Mouse (Mus musculus) testis, adult 2 months (tissue): ENCODE measurements around the gene Pcbp1. TPM values are rescaled to one million over a fixed set of nuclear protein-coding genes. Genes with fewer than 3 reads are reported as not detected.
A peak's percentile ranks its signal among the peaks of the same experiment; 100 is the strongest.

Source experiments
- H3K27ac ChIP-seq: fragments of 200-500 bp; 2 replicates; pipeline ENCODE4 v1.5.1; 2012; ENCODE audit warnings: low read depth, low read length; ENCODE audit not compliant: control insufficient read depth, insufficient read depth
- H3K27me3 ChIP-seq: fragments of 200-500 bp; 2 replicates; pipeline ENCODE4 v1.6.1; 2012; ENCODE audit warnings: mild to moderate bottlenecking, low read length, moderate library complexity; ENCODE audit not compliant: control insufficient read depth, insufficient read depth
- H3K36me3 ChIP-seq: fragments of 200-500 bp; 2 replicates; pipeline ENCODE4 v1.6.1; 2012; ENCODE audit warnings: mild to moderate bottlenecking, low read length; ENCODE audit not compliant: control insufficient read depth, insufficient read depth
- H3K4me1 ChIP-seq: fragments of 200-500 bp; 2 replicates; pipeline ENCODE4 v1.6.1; 2012; ENCODE audit warnings: low read length; ENCODE audit not compliant: control insufficient read depth, insufficient read depth
- H3K4me3 ChIP-seq: fragments of 200-500 bp; 2 replicates; pipeline ENCODE4 v1.5.1; 2012; ENCODE audit warnings: low read depth, mild to moderate bottlenecking, low read length, moderate library complexity, mixed read lengths; ENCODE audit not compliant: control insufficient read depth
- CTCF ChIP-seq: fragments of 200-500 bp; IDR thresholded peaks from 2 replicates; pipeline ENCODE4 v1.5.1; 2012; ENCODE audit warnings: low read depth, mild to moderate bottlenecking, inconsistent platforms, low read length, moderate library complexity; ENCODE audit not compliant: control insufficient read depth, insufficient read depth, insufficient replicate concordance
- POLR2A ChIP-seq: fragments of 200-500 bp; IDR thresholded peaks from 2 replicates; pipeline ENCODE4 v1.6.1; 2012; ENCODE audit warnings: low read depth, mild to moderate bottlenecking, inconsistent platforms, low read length, moderate library complexity; ENCODE audit not compliant: control insufficient read depth
- polyA plus RNA-seq: library from polyadenylated mRNA; depleted of rRNA; stranded (reverse); fragments of >200 nt; gene quantifications from 2 replicates; pipeline ENCODE4 v1.2.3, GENCODE M21; 2012

Pcbp1 gene
- polyA plus RNA-seq, 1 experiment, result 91.6 TPM

GRCm38 (mm10) chr6:86523242-86523754 lies 2.8 kb downstream of the Pcbp1 start:
- no peak overlapping the region for H3K27ac ChIP-seq
- H3K27me3 ChIP-seq, result no peaks in the 10 kb centered on the region
- H3K36me3 ChIP-seq, result peaks cover 4% of the 10 kb centered on the region
- TF ChIP-seq POLR2A, result no peak
- TF ChIP-seq CTCF, result no peak
- H3K4me1 ChIP-seq, result peaks cover 10% of the 10 kb centered on the region
- peak overlapping the region; percentile 83; the same call in 1 of the 2 replicates for H3K4me3 ChIP-seq

GRCm38 (mm10) chr6:86522001-86522911 lies 3.9 kb downstream of the Pcbp1 start:
- H3K4me3 ChIP-seq, result no peak overlapping the region; the same call in 1 of the 2 replicates
- no peak overlapping the region for H3K27ac ChIP-seq
- no peak for TF ChIP-seq CTCF
- no peak for TF ChIP-seq POLR2A
- H3K36me3 ChIP-seq, result peaks cover 4% of the 10 kb centered on the region
- no peaks in the 10 kb centered on the region for H3K27me3 ChIP-seq
- H3K4me1 ChIP-seq, result peaks cover 10% of the 10 kb centered on the region

GRCm38 (mm10) chr6:86519767-86520345 lies 6.3 kb downstream of the Pcbp1 start:
- Histone ChIP-seq H3K4me3 (no peak overlapping the region), H3K36me3 (no peaks in the 10 kb centered on the region), H3K27me3 (no peaks in the 10 kb centered on the region), H3K27ac (no peak overlapping the region), H3K4me1 (peaks cover 8% of the 10 kb centered on the region)
- TF ChIP-seq POLR2A (no peak), CTCF (no peak)

- Histone ChIP-seq H3K27me3 (no peaks in the 10 kb centered on the region), H3K27ac (peak overlapping the region; percentile 86), H3K36me3 (no peaks in the 10 kb centered on the region), H3K4me3 (peak overlapping the region; percentile 43), H3K4me1 (peaks cover 2% of the 10 kb centered on the region; the same call in 1 of the 2 replicates)
- TF ChIP-seq POLR2A (peak; percentile 33; the same call in 1 of the 2 replicates), CTCF (no peak)
These were observed 10.1 kb downstream of the Pcbp1 start for GRCm38 (mm10) chr6:86516021-86516420.

- no peak overlapping the region for H3K4me3 ChIP-seq
- TF ChIP-seq POLR2A (no peak), CTCF (no peak)
- no peak overlapping the region for H3K27ac ChIP-seq
- H3K27me3 ChIP-seq, result no peaks in the 10 kb centered on the region
- H3K4me1 ChIP-seq, result peaks cover 2% of the 10 kb centered on the region; the same call in 1 of the 2 replicates
- H3K36me3 ChIP-seq, result no peaks in the 10 kb centered on the region
These were observed 12.8 kb downstream of the Pcbp1 start for GRCm38 (mm10) chr6:86513296-86513695.

- TF ChIP-seq CTCF (no peak), POLR2A (no peak)
- Histone ChIP-seq H3K4me3 (no peak overlapping the region), H3K36me3 (no peaks in the 10 kb centered on the region), H3K27me3 (no peaks in the 10 kb centered on the region), H3K4me1 (peaks cover 2% of the 10 kb centered on the region; the same call in 1 of the 2 replicates), H3K27ac (no peak overlapping the region)
These were observed 15.1 kb downstream of the Pcbp1 start for GRCm38 (mm10) chr6:86510979-86511378.

- H3K27me3 ChIP-seq, result no peaks in the 10 kb centered on the region
These were observed 16.3 kb downstream of the Pcbp1 start for GRCm38 (mm10) chr6:86509866-86510200.

More at GRCm38 (mm10) chr6:86509866-86510200, 16.3 kb downstream of the Pcbp1 start:
- Histone ChIP-seq H3K36me3 (no peaks in the 10 kb centered on the region), H3K4me3 (no peak overlapping the region), H3K27ac (no peak overlapping the region), H3K4me1 (no peaks in the 10 kb centered on the region)
- TF ChIP-seq POLR2A (no peak), CTCF (no peak)
